Mouse (Mus musculus): ENCODE measurements around the gene Fas. TPM values are rescaled to one million over a fixed set of nuclear protein-coding genes. Genes with fewer than 3 reads are reported as not detected.
A peak's percentile ranks its signal among the peaks of the same experiment; 100 is the strongest.

Gene Fas
- polyA plus RNA-seq (2015; fragmentation: Nextera tagmentation; extraction: Ambion mirVana), result 0.51 and 0.53 TPM in 2 replicates

DNA sequence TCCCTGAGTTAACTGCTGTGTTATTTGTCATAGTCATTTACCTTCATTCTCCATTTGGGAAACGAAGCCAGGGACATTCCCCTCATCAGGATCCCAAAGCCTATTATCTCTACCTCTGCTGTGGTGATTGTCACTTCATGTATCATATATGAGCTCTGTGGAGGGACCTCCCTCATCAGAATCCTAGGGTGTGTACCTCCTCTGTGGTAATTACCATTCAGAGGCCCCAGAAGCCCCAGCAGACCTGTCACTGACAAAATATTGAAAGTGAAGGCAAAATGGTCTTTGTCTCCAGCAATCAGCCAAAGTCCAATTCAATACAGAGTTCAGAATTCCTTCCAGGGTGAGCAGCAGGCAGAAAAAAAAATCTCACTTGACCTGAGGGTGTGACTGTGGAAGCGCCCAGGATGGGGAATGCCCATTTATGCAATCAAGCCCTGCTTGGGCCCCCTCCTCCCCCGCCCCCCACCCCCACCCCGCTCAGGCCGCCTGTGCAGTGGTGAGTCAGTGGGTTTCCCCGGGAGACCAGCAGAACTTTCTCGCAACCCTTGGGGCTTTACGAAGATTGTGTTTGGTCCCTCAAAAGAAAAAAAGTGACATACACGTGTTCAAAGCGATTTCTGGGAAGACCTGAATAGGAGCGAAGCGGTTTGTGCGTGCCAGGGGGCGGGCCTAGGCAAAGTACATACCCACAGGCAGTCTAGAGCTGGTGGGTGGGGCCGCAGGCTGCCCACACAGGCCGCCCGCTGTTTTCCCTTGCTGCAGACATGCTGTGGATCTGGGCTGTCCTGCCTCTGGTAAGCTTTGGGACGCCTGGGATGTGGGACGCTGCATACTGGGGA lies at the start of gene Fas:
TSS of gene Fas (plus strand) at position 719 of the 842 bp plus-strand sequence.
- H3K9me3 ChIP-seq, result no peaks in the 10 kb centered on the region
- H3K4me1 ChIP-seq (replicated peaks), result peaks cover 14% of the 10 kb centered on the region
- 3% methylated on average over 19 of the region's 19 CpGs for WGBS
- H3K27ac ChIP-seq, result no peak within 1 kb of the TSS
- peak; percentile 96 for ATAC-seq
- H3K9ac ChIP-seq (replicated peaks), result peak within 1 kb of the TSS; percentile 7; the same call in 1 of the 2 replicates
- H3K36me3 ChIP-seq, result no peaks in the 10 kb centered on the region
- H3K4me3 ChIP-seq (replicated peaks), result peak within 1 kb of the TSS; percentile 33
- H3K4me2 ChIP-seq (replicated peaks), result peak within 1 kb of the TSS; percentile 65
- 0 out of 2 replicates have a peak, but pooled peaks cover 2% of the 10 kb centered on the region for H3K27me3 ChIP-seq

GRCm38 (mm10) chr19:34241247-34241915 lies 49.1 kb upstream of the Fas start:
- no peaks in the 10 kb centered on the region for H3K9me3 ChIP-seq
- 66% methylated on average over 15 of the region's 15 CpGs for WGBS

DNA sequence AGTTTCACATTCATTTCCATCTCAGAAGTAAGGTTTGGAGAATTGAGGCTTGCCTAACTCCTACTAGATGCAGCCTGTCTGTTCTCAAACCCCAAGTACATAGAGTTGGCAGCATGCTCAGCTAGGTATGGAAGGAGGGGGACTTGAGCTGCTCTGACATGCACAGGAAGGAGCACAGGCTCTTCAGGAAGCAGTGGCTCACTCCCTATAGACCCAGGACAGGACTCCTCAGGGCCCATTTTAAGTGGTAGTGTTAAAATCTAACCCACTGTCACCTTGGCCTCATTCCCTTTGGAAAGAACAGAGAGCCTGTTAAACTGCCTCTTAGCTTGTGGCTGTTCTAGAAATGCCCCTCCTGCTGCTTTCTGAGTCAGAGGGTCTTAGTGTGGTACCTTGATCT lies 47.5 kb upstream of the Fas start:
- no peaks in the 10 kb centered on the region for H3K36me3 ChIP-seq
- no peak for ATAC-seq
- no peak overlapping the region for H3K27ac ChIP-seq
- no peaks in the 10 kb centered on the region for H3K4me1 ChIP-seq (replicated peaks)
- no peak overlapping the region for H3K4me2 ChIP-seq (replicated peaks)
- no peaks in the 10 kb centered on the region for H3K9me3 ChIP-seq
- H3K9ac ChIP-seq (replicated peaks), result no peak overlapping the region
- H3K4me3 ChIP-seq (replicated peaks), result no peak overlapping the region
- H3K27me3 ChIP-seq, result no peaks in the 10 kb centered on the region

More at GRCm38 (mm10) chr19:34241247-34241915, 49.1 kb upstream of the Fas start:
- Histone ChIP-seq H3K9ac (replicated peaks) (no peak overlapping the region), H3K27ac (no peak overlapping the region), H3K36me3 (no peaks in the 10 kb centered on the region), H3K4me1 (replicated peaks) (no peaks in the 10 kb centered on the region), H3K4me3 (replicated peaks) (no peak overlapping the region), H3K4me2 (replicated peaks) (no peak overlapping the region), H3K27me3 (no peaks in the 10 kb centered on the region)
- no peak for ATAC-seq

DNA sequence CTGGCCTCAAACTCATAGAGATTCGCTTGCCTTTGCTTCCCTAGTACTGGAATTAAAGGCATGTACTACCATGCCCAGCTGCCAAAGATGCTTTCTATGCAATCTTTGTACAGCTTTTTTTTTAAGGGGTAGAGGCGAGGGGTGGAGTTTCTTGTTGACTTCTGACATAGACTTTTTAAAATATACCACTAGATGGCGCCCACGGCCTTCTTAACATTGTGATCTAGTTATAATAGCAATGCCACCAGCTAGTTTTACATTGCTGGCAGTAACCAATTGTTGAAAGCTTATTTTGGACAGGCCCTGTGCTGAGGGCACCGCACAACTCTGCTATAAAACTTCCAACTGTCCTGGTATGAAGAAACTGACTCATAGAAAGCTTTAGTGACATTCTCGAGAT lies 46.4 kb upstream of the Fas start:
- Histone ChIP-seq H3K4me1 (replicated peaks) (no peaks in the 10 kb centered on the region), H3K27ac (no peak overlapping the region), H3K27me3 (no peaks in the 10 kb centered on the region), H3K4me3 (replicated peaks) (no peak overlapping the region), H3K36me3 (no peaks in the 10 kb centered on the region), H3K9me3 (no peaks in the 10 kb centered on the region), H3K9ac (replicated peaks) (no peak overlapping the region), H3K4me2 (replicated peaks) (no peak overlapping the region)
- WGBS, result 18% methylated on average over 6 of the region's 6 CpGs
- ATAC-seq, result peak; percentile 75

DNA sequence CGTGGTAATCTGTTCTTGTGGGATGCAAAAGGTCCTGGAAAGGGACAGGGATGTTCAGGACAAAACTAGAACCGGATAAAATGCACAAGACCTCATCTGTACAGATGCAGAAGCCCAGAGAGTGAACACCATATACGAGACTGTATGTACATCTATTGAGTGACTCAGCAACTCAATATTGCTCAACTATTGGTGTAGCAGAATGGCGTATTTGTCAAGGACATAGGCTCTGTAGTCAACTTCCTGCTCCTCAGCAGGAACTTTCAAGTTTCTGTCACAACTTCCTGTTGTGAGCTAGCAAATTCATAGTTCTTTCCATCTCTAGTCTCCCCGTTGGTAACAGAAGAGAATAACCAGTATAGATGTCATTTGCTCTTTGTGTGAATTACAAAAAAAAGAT lies 41.9 kb upstream of the Fas start:
- Histone ChIP-seq H3K36me3 (no peaks in the 10 kb centered on the region), H3K4me3 (replicated peaks) (no peak overlapping the region), H3K27me3 (no peaks in the 10 kb centered on the region), H3K9me3 (no peaks in the 10 kb centered on the region), H3K4me1 (replicated peaks) (no peaks in the 10 kb centered on the region), H3K9ac (replicated peaks) (no peak overlapping the region), H3K27ac (no peak overlapping the region), H3K4me2 (replicated peaks) (no peak overlapping the region)
- no peak for ATAC-seq
- 89% methylated on average over 5 of the region's 5 CpGs for WGBS

- Histone ChIP-seq H3K27ac (no peak overlapping the region), H3K9me3 (no peaks in the 10 kb centered on the region), H3K9ac (replicated peaks) (no peak overlapping the region), H3K27me3 (no peaks in the 10 kb centered on the region), H3K4me1 (replicated peaks) (0 out of 2 replicates have a peak, but pooled peaks cover 2% of the 10 kb centered on the region), H3K4me2 (replicated peaks) (no peak overlapping the region), H3K36me3 (no peaks in the 10 kb centered on the region), H3K4me3 (replicated peaks) (no peak overlapping the region)
- ATAC-seq, result no peak
- WGBS, result 85% methylated on average over 4 of the region's 4 CpGs
Observed at GRCm38 (mm10) chr19:34250621-34251020, 39.8 kb upstream of the Fas start.

GRCm38 (mm10) chr19:34251900-34252299 lies 38.6 kb upstream of the Fas start:
- H3K9me3 ChIP-seq, result no peaks in the 10 kb centered on the region
- H3K4me1 ChIP-seq (replicated peaks), result 0 out of 2 replicates have a peak, but pooled peaks cover 2% of the 10 kb centered on the region
- 87% methylated on average over 2 of the region's 2 CpGs for WGBS
- no peaks in the 10 kb centered on the region for H3K36me3 ChIP-seq
- no peak overlapping the region for H3K27ac ChIP-seq
- no peak for ATAC-seq
- no peak overlapping the region for H3K4me2 ChIP-seq (replicated peaks)
- no peak overlapping the region for H3K4me3 ChIP-seq (replicated peaks)
- no peak overlapping the region for H3K9ac ChIP-seq (replicated peaks)
- no peaks in the 10 kb centered on the region for H3K27me3 ChIP-seq

- no peaks in the 10 kb centered on the region for H3K36me3 ChIP-seq
- no peaks in the 10 kb centered on the region for H3K27me3 ChIP-seq
- H3K9ac ChIP-seq (replicated peaks), result no peak overlapping the region
- WGBS, result 80% methylated on average over 9 of the region's 9 CpGs
- no peak overlapping the region for H3K4me3 ChIP-seq (replicated peaks)
- no peak for ATAC-seq
- H3K9me3 ChIP-seq, result no peaks in the 10 kb centered on the region
- 0 out of 2 replicates have a peak, but pooled peaks cover 2% of the 10 kb centered on the region for H3K4me1 ChIP-seq (replicated peaks)
- no peak overlapping the region for H3K27ac ChIP-seq
- no peak overlapping the region for H3K4me2 ChIP-seq (replicated peaks)
Observed at GRCm38 (mm10) chr19:34252450-34252849, 38.0 kb upstream of the Fas start.

DNA sequence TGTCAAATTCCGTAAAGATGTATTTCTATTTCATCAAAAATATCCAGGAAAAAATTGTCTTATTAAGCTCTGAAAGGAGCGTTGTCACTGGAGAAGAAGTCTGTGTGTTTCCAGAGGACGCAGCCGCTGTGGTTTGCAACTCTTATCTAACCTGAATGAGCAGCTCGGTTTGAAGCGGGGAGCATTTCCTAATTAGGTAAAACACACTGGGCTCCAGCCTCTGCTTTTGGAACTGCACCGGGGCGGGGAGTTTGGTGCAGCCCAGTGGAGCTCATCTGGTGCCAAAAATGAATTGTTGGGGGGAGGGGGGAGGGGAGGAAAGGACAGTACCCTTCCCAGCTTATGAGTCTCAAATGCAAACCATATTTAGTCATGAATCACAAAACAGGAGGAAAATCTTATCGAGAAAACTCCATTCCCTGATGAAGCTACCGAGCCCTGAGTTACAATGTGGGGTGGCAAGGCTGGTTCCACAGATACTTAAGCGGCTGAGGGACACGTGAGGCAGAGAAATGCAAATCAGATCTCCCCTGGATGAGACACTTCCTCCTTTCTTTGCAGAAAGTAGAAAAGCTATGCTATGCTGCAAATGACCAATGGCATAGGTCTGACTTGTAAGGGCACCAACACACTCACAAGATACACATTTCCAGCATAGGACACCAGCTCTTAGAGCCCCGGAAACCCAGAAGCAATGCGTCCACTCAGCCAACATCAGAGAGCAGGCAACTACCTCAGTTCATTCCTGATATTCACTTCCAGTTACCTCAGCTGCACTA lies 36.2 kb upstream of the Fas start:
- Histone ChIP-seq H3K9me3 (no peaks in the 10 kb centered on the region), H3K4me1 (replicated peaks) (0 out of 2 replicates have a peak, but pooled peaks cover 2% of the 10 kb centered on the region), H3K36me3 (no peaks in the 10 kb centered on the region), H3K27me3 (no peaks in the 10 kb centered on the region), H3K4me2 (replicated peaks) (no peak overlapping the region), H3K4me3 (replicated peaks) (no peak overlapping the region), H3K27ac (no peak overlapping the region), H3K9ac (replicated peaks) (no peak overlapping the region)
- no peak for ATAC-seq
- WGBS, result 55% methylated on average over 14 of the region's 14 CpGs

GRCm38 (mm10) chr19:34254880-34255681 lies 35.4 kb upstream of the Fas start, which contains the start of gene Acta2:
Acta2 (minus strand) TSS chr19:34255590.
- WGBS, result 68% methylated on average over 16 of the region's 16 CpGs
- H3K4me2 ChIP-seq (replicated peaks), result no peak within 1 kb of the TSS
- H3K27ac ChIP-seq, result no peak within 1 kb of the TSS
- no peak within 1 kb of the TSS for H3K9ac ChIP-seq (replicated peaks)
- H3K36me3 ChIP-seq, result no peaks in the 10 kb centered on the region
- no peak for ATAC-seq
- no peak within 1 kb of the TSS for H3K4me3 ChIP-seq (replicated peaks)
- no peaks in the 10 kb centered on the region for H3K9me3 ChIP-seq
- no peaks in the 10 kb centered on the region for H3K27me3 ChIP-seq
- 0 out of 2 replicates have a peak, but pooled peaks cover 2% of the 10 kb centered on the region for H3K4me1 ChIP-seq (replicated peaks)

- no peak overlapping the region for H3K9ac ChIP-seq (replicated peaks)
- H3K27me3 ChIP-seq, result no peaks in the 10 kb centered on the region
- no peak overlapping the region for H3K27ac ChIP-seq
- H3K36me3 ChIP-seq, result no peaks in the 10 kb centered on the region
- no peak overlapping the region for H3K4me2 ChIP-seq (replicated peaks)
- WGBS, result 85% methylated on average over 5 of the region's 5 CpGs
- H3K4me1 ChIP-seq (replicated peaks), result 0 out of 2 replicates have a peak, but pooled peaks cover 2% of the 10 kb centered on the region
- ATAC-seq, result no peak
- H3K4me3 ChIP-seq (replicated peaks), result no peak overlapping the region
- H3K9me3 ChIP-seq, result no peaks in the 10 kb centered on the region
Observed at GRCm38 (mm10) chr19:34256149-34256548, 34.3 kb upstream of the Fas start.

Measured in midbrain, embryonic 13.5 days (tissue).